Mouse (Mus musculus): Measurements from ENCODE around the gene Dock4. TPM values are rescaled to one million over a fixed set of nuclear protein-coding genes. Genes with fewer than 3 reads are reported as not detected.

Gene Dock4
- polyA plus RNA-seq, 1 experiment from 2014 or later = 13.9 TPM

- H3K27me3 ChIP-seq (ENCODE audit: control insufficient read depth, insufficient read depth, low read length) = no peaks in the 10 kb centered on the region
- H3K36me3 ChIP-seq (ENCODE audit: control insufficient read depth, insufficient read depth, low read length) = no peaks in the 10 kb centered on the region
- no peaks in the 10 kb centered on the region for H3K9me3 ChIP-seq (ENCODE audit: control insufficient read depth, low read depth, low read length)
- H3K4me3 ChIP-seq (ENCODE audit: low read depth, low read length) = no peak overlapping the region
- no peak overlapping the region for H3K9ac ChIP-seq (replicated peaks; ENCODE audit: low read depth, low read length)
- H3K4me1 ChIP-seq (ENCODE audit: control insufficient read depth, insufficient read depth, low read length) = no peaks in the 10 kb centered on the region
- H3K4me2 ChIP-seq (replicated peaks; ENCODE audit: low read depth, low read length) = no peak overlapping the region
- no peak for ATAC-seq (ENCODE audit: insufficient number of reproducible peaks, insufficient read depth, low FRiP score, low read depth)
- 70% methylated on average over 2 of the region's 2 CpGs for WGBS
- H3K27ac ChIP-seq (ENCODE audit: low read length) = no peak overlapping the region
Observed at GRCm38 (mm10) chr12:40709094-40709493, 263.3 kb downstream of the Dock4 start.

GRCm38 (mm10) chr12:40712235-40712634 is 266.5 kb downstream of the Dock4 start:
- 74% methylated on average over 3 of the region's 3 CpGs for WGBS
- Histone ChIP-seq H3K4me2 (replicated peaks; ENCODE audit: low read depth, low read length) (no peak overlapping the region), H3K27me3 (ENCODE audit: control insufficient read depth, insufficient read depth, low read length) (no peaks in the 10 kb centered on the region), H3K27ac (ENCODE audit: low read length) (no peak overlapping the region), H3K4me1 (ENCODE audit: control insufficient read depth, insufficient read depth, low read length) (no peaks in the 10 kb centered on the region), H3K9ac (replicated peaks; ENCODE audit: low read depth, low read length) (no peak overlapping the region), H3K9me3 (ENCODE audit: control insufficient read depth, low read depth, low read length) (no peaks in the 10 kb centered on the region), H3K4me3 (ENCODE audit: low read depth, low read length) (no peak overlapping the region), H3K36me3 (ENCODE audit: control insufficient read depth, insufficient read depth, low read length) (no peaks in the 10 kb centered on the region)
- ATAC-seq (ENCODE audit: insufficient number of reproducible peaks, insufficient read depth, low FRiP score, low read depth) = no peak

- 71% methylated on average over 5 of the region's 5 CpGs for WGBS
Observed at GRCm38 (mm10) chr12:40714288-40714687, 268.5 kb downstream of the Dock4 start.

GRCm38 (mm10) chr12:40715174-40715573 is 269.4 kb downstream of the Dock4 start:
- no peaks in the 10 kb centered on the region for H3K9me3 ChIP-seq (ENCODE audit: control insufficient read depth, low read depth, low read length)

More at GRCm38 (mm10) chr12:40714288-40714687, 268.5 kb downstream of the Dock4 start:
- Histone ChIP-seq H3K27me3 (ENCODE audit: control insufficient read depth, insufficient read depth, low read length) (no peaks in the 10 kb centered on the region), H3K9me3 (ENCODE audit: control insufficient read depth, low read depth, low read length) (no peaks in the 10 kb centered on the region), H3K4me1 (ENCODE audit: control insufficient read depth, insufficient read depth, low read length) (no peaks in the 10 kb centered on the region), H3K4me2 (replicated peaks; ENCODE audit: low read depth, low read length) (no peak overlapping the region), H3K36me3 (ENCODE audit: control insufficient read depth, insufficient read depth, low read length) (no peaks in the 10 kb centered on the region), H3K4me3 (ENCODE audit: low read depth, low read length) (no peak overlapping the region), H3K9ac (replicated peaks; ENCODE audit: low read depth, low read length) (no peak overlapping the region), H3K27ac (ENCODE audit: low read length) (no peak overlapping the region)
- ATAC-seq (ENCODE audit: insufficient number of reproducible peaks, insufficient read depth, low FRiP score, low read depth) = no peak

GRCm38 (mm10) chr12:40728373-40728772 is 282.6 kb downstream of the Dock4 start:
- no peak overlapping the region for H3K9ac ChIP-seq (replicated peaks; ENCODE audit: low read depth, low read length)
- no peaks in the 10 kb centered on the region for H3K36me3 ChIP-seq (ENCODE audit: control insufficient read depth, insufficient read depth, low read length)
- no peak for ATAC-seq (ENCODE audit: insufficient number of reproducible peaks, insufficient read depth, low FRiP score, low read depth)
- no peaks in the 10 kb centered on the region for H3K4me1 ChIP-seq (ENCODE audit: control insufficient read depth, insufficient read depth, low read length)
- H3K27ac ChIP-seq (ENCODE audit: low read length) = no peak overlapping the region
- no peak overlapping the region for H3K4me3 ChIP-seq (ENCODE audit: low read depth, low read length)
- H3K4me2 ChIP-seq (replicated peaks; ENCODE audit: low read depth, low read length) = no peak overlapping the region
- no peaks in the 10 kb centered on the region for H3K9me3 ChIP-seq (ENCODE audit: control insufficient read depth, low read depth, low read length)
- H3K27me3 ChIP-seq (ENCODE audit: control insufficient read depth, insufficient read depth, low read length) = no peaks in the 10 kb centered on the region
- WGBS = 83% methylated on average over 2 of the region's 2 CpGs

More at GRCm38 (mm10) chr12:40715174-40715573, 269.4 kb downstream of the Dock4 start:
- WGBS = 87% methylated on average over 2 of the region's 2 CpGs
- H3K27me3 ChIP-seq (ENCODE audit: control insufficient read depth, insufficient read depth, low read length) = no peaks in the 10 kb centered on the region
- H3K36me3 ChIP-seq (ENCODE audit: control insufficient read depth, insufficient read depth, low read length) = no peaks in the 10 kb centered on the region
- no peak overlapping the region for H3K9ac ChIP-seq (replicated peaks; ENCODE audit: low read depth, low read length)
- H3K4me1 ChIP-seq (ENCODE audit: control insufficient read depth, insufficient read depth, low read length) = no peaks in the 10 kb centered on the region
- ATAC-seq (ENCODE audit: insufficient number of reproducible peaks, insufficient read depth, low FRiP score, low read depth) = no peak
- H3K4me3 ChIP-seq (ENCODE audit: low read depth, low read length) = no peak overlapping the region
- H3K27ac ChIP-seq (ENCODE audit: low read length) = no peak overlapping the region
- no peak overlapping the region for H3K4me2 ChIP-seq (replicated peaks; ENCODE audit: low read depth, low read length)

DNA sequence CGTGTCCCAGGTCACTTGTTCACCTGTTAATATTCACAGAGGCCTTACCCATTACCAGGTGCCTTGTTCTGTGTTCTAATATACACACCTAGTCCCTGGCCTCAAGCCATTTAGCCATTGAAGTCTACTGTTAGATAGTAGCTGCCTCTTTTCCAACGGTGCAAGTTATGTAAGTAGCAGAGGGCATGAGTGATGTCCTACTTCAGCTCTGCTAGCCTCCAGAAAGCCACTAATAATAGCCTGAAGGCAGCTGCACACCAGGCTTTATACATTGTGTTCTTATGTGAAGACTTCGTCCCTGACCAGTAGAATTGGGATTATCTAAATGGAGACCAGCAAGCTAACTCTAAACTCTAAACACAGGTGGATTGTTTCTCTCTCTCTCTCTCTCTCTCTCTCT is 285.0 kb downstream of the Dock4 start:
- H3K27me3 ChIP-seq (ENCODE audit: control insufficient read depth, insufficient read depth, low read length) = no peaks in the 10 kb centered on the region
- 73% methylated on average over 3 of the region's 3 CpGs for WGBS

DNA sequence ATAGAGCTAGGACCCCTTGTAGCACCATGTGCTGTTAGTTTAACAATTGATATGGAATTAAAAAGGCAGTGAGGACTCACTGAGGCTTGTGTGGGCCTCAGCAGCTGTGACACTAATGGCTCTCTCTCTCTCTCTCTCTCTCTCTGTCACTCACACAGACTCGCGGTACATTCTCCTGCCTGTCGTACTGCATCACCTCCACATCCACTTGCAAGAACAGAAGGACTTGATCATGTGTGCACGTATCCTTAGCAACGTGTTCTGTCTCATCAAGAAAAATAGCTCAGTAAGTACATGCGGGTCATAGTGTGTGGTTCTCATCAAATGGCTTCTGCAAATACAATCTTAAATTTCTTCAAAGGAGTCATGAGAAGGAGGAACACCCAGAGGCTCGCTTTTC is 299.7 kb downstream of the Dock4 start:
- H3K9me3 ChIP-seq (ENCODE audit: control insufficient read depth, low read depth, low read length) = no peaks in the 10 kb centered on the region
- 83% methylated on average over 7 of the region's 7 CpGs for WGBS
- no peaks in the 10 kb centered on the region for H3K27me3 ChIP-seq (ENCODE audit: control insufficient read depth, insufficient read depth, low read length)
- H3K27ac ChIP-seq (ENCODE audit: low read length) = no peak overlapping the region
- H3K36me3 ChIP-seq (ENCODE audit: control insufficient read depth, insufficient read depth, low read length) = no peaks in the 10 kb centered on the region
- no peak overlapping the region for H3K4me3 ChIP-seq (ENCODE audit: low read depth, low read length)
- ATAC-seq (ENCODE audit: insufficient number of reproducible peaks, insufficient read depth, low FRiP score, low read depth) = no peak
- H3K4me2 ChIP-seq (replicated peaks; ENCODE audit: low read depth, low read length) = no peak overlapping the region
- H3K9ac ChIP-seq (replicated peaks; ENCODE audit: low read depth, low read length) = no peak overlapping the region
- no peaks in the 10 kb centered on the region for H3K4me1 ChIP-seq (ENCODE audit: control insufficient read depth, insufficient read depth, low read length)

More for the DNA sequence above, 285.0 kb downstream of the Dock4 start:
- Histone ChIP-seq H3K9ac (replicated peaks; ENCODE audit: low read depth, low read length) (no peak overlapping the region), H3K4me1 (ENCODE audit: control insufficient read depth, insufficient read depth, low read length) (no peaks in the 10 kb centered on the region), H3K4me2 (replicated peaks; ENCODE audit: low read depth, low read length) (no peak overlapping the region), H3K27ac (ENCODE audit: low read length) (no peak overlapping the region), H3K9me3 (ENCODE audit: control insufficient read depth, low read depth, low read length) (no peaks in the 10 kb centered on the region), H3K4me3 (ENCODE audit: low read depth, low read length) (no peak overlapping the region), H3K36me3 (ENCODE audit: control insufficient read depth, insufficient read depth, low read length) (no peaks in the 10 kb centered on the region)
- no peak for ATAC-seq (ENCODE audit: insufficient number of reproducible peaks, insufficient read depth, low FRiP score, low read depth)

DNA sequence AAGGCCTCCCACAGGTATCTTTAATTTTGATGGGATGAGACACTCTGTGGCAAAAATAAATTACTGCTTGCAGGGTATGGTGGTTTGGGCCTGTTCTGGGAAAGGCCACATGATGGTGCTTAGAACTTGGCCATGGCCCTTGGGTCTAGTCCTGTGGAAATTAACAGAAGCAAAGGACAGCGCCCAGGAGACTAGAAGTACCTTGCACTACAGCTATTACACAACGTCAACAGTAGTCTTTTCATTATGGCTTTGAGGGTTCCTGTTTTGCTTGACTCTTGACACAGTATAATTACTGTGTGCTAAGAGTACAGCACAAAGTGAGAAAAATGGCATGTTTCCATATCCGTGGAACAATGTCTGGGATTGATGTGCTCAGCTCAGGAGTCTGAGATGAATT is 300.3 kb downstream of the Dock4 start:
- ATAC-seq (ENCODE audit: insufficient number of reproducible peaks, insufficient read depth, low FRiP score, low read depth) = no peak
- WGBS = 83% methylated on average over 3 of the region's 3 CpGs

GRCm38 (mm10) chr12:40759281-40759680 is 313.5 kb downstream of the Dock4 start:
- Histone ChIP-seq H3K36me3 (ENCODE audit: control insufficient read depth, insufficient read depth, low read length) (no peaks in the 10 kb centered on the region), H3K9me3 (ENCODE audit: control insufficient read depth, low read depth, low read length) (no peaks in the 10 kb centered on the region), H3K27me3 (ENCODE audit: control insufficient read depth, insufficient read depth, low read length) (no peaks in the 10 kb centered on the region), H3K27ac (ENCODE audit: low read length) (no peak overlapping the region), H3K4me2 (replicated peaks; ENCODE audit: low read depth, low read length) (no peak overlapping the region), H3K4me1 (ENCODE audit: control insufficient read depth, insufficient read depth, low read length) (no peaks in the 10 kb centered on the region), H3K4me3 (ENCODE audit: low read depth, low read length) (no peak overlapping the region), H3K9ac (replicated peaks; ENCODE audit: low read depth, low read length) (no peak overlapping the region)
- 83% methylated on average over 2 of the region's 2 CpGs for WGBS
- ATAC-seq (ENCODE audit: insufficient number of reproducible peaks, insufficient read depth, low FRiP score, low read depth) = no peak

More for the DNA sequence above, 300.3 kb downstream of the Dock4 start:
- Histone ChIP-seq H3K27me3 (ENCODE audit: control insufficient read depth, insufficient read depth, low read length) (no peaks in the 10 kb centered on the region), H3K9me3 (ENCODE audit: control insufficient read depth, low read depth, low read length) (no peaks in the 10 kb centered on the region), H3K4me2 (replicated peaks; ENCODE audit: low read depth, low read length) (no peak overlapping the region), H3K27ac (ENCODE audit: low read length) (no peak overlapping the region), H3K4me1 (ENCODE audit: control insufficient read depth, insufficient read depth, low read length) (no peaks in the 10 kb centered on the region), H3K36me3 (ENCODE audit: control insufficient read depth, insufficient read depth, low read length) (no peaks in the 10 kb centered on the region), H3K4me3 (ENCODE audit: low read depth, low read length) (no peak overlapping the region), H3K9ac (replicated peaks; ENCODE audit: low read depth, low read length) (no peak overlapping the region)

Measured in stomach, embryonic 14.5 days (tissue).